Mouse (Mus musculus): ENCODE results near the gene Dusp1. TPM values are rescaled to one million over a fixed set of nuclear protein-coding genes. Genes with fewer than 3 reads are reported as not detected.

The Dusp1 gene
- 290 TPM for polyA plus RNA-seq (2017; shearing (Covaris generic))

DNA sequence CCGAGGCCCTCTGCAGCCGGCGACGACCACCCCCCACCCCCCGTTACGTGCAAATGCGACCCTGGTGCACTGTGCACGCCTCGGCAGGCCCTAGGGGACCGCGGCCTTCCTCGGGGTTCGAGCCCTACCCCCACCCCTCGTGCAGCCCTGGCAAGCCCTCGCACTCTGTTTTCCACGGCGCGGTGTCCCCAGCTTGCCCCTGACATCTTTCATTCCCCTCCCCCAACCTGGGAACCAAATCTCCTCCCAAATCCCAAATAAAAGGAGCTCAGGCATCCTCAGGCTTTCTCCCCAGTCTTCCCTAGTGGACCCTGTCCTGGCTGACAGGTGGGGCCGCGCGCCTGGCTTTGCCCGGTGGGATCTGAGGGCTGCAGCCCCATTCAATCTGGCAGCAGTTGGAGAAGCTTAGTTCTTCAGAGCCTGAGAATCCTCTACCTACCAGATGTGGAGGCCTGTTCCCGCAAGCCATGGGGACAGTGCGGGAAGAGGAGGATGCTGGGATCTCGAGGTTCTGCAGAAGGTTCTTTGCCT, at the start of gene Dusp1:
Gene Dusp1 (minus strand): TSS at position 478 of the 531 bp plus-strand sequence.

GRCm38 (mm10) chr17:26561290-26561640, 663 bp downstream of the Dusp1 start, which contains the start of gene Ergic1:
Ergic1 (plus strand) TSS chr17:26561489.

Other genes starting within 250 kb of the Dusp1 start
- gene Neurl1b, start 147.3 kb downstream of the Dusp1 start, polyA plus RNA-seq (2017; shearing (Covaris generic)): not detected
- gene Ergic1, start 639 bp downstream of the Dusp1 start, polyA plus RNA-seq (2017; shearing (Covaris generic)): 22.9 TPM
- gene Atp6v0e, start 101.1 kb upstream of the Dusp1 start, polyA plus RNA-seq (2017; shearing (Covaris generic)): 275 TPM
- 199 TPM for gene Crebrf, start 153.5 kb upstream of the Dusp1 start, polyA plus RNA-seq (2017; shearing (Covaris generic))
- 20.7 TPM for gene Bnip1, start 218.9 kb upstream of the Dusp1 start, polyA plus RNA-seq (2017; shearing (Covaris generic))

Measured in naive thymus-derived CD4-positive, alpha-beta T cell, adult 5 months (primary cell).